8 mouse cellular contexts compared by ENCODE assay signal in the genomic region with DNA sequence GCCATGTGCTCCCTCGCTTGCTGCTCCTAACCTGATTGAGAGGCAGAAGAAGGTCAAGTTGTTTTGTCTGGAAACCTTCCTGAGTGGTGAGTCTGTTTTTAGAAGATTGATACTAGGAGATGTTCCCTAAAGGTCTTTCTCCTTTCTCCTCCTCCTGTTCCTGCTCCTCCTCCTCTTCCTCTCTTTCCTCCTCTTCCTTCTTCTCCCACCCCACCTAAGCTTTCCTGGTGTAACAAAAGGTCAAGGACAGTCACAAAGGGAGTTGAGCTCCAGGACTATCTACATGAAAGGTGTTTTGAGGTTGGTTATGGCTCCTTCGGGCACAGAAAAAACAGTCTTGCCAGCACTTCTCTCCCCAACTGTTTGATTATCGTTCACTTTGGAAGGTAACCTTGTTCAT. TPM values are rescaled to one million over a fixed set of nuclear protein-coding genes. Genes with fewer than 3 reads are reported as not detected.
DNase-seq lines count a peak whose midpoint lies in the region; ATAC-seq and TF ChIP-seq lines count a peak whose summit lies in the region.
"Had no signal": no experiment of that assay in that cellular context is flagged by ENCODE, and none has a peak within 500 bp of the region (broad histone marks: within the 10 kb centered on the region; RNA-seq: fewer than 3 reads in every experiment).

TSS of gene A130010J15Rik (plus strand) at position 301 of the 400 bp plus-strand sequence.

- no peak for TF ChIP-seq CTCF in kidney, postnatal 0 days (IDR thresholded peaks at IDR 0.05; ENCODE audit: low read depth)

- no peak within 1 kb of the TSS for H3K4me2 ChIP-seq in kidney, postnatal 0 days (ENCODE audit: low read length)
- no peak within 1 kb of the TSS for H3K4me2 ChIP-seq in embryonic facial prominence, embryonic 12.5 days (replicated peaks)
- H3K4me2 ChIP-seq in midbrain, embryonic 15.5 days, result no peak within 1 kb of the TSS

- no peak for ATAC-seq in kidney, postnatal 0 days (replicated peaks; ENCODE audit: low FRiP score, low read depth)
- no peak for ATAC-seq in embryonic facial prominence, embryonic 12.5 days (ENCODE audit: insufficient number of reproducible peaks, insufficient read depth, low FRiP score, low TSS enrichment)
- no peak for ATAC-seq in hematopoietic stem cell, adult 5-6 weeks (replicated peaks in 1 of 2; ENCODE audit: insufficient read depth in 1 of 2, low FRiP score in 2 of 2, low TSS enrichment in 1 of 2, low read depth in 1 of 2, poor library complexity in 2 of 2, severe bottlenecking in 2 of 2)
- no peak for ATAC-seq in midbrain, embryonic 15.5 days (replicated peaks)

- 94% methylated on average over 3 of the region's 3 CpGs for WGBS in kidney, postnatal 0 days
- 91% methylated on average over 3 of the region's 3 CpGs for WGBS in embryonic facial prominence, embryonic 12.5 days
- WGBS in midbrain, embryonic 15.5 days, result 89% methylated on average over 3 of the region's 3 CpGs

- H3K27ac ChIP-seq in kidney, postnatal 0 days, result no peak within 1 kb of the TSS; the same call in 1 of the 2 replicates
- H3K27ac ChIP-seq in embryonic facial prominence, embryonic 12.5 days, result no peak within 1 kb of the TSS
- H3K27ac ChIP-seq in midbrain, embryonic 15.5 days, result no peak within 1 kb of the TSS

- H3K36me3 ChIP-seq in kidney, postnatal 0 days (ENCODE audit: insufficient read depth, low read length), result peaks cover 11% of the 10 kb centered on the region; the same call in 1 of the 2 replicates
- H3K36me3 ChIP-seq in embryonic facial prominence, embryonic 12.5 days, result no peaks in the 10 kb centered on the region
- no peaks in the 10 kb centered on the region for H3K36me3 ChIP-seq in midbrain, embryonic 15.5 days (replicated peaks)

- no peaks in the 10 kb centered on the region for H3K9me3 ChIP-seq in kidney, postnatal 0 days (replicated peaks; ENCODE audit: low read length)
- H3K9me3 ChIP-seq in embryonic facial prominence, embryonic 12.5 days, result no peaks in the 10 kb centered on the region
- no peaks in the 10 kb centered on the region for H3K9me3 ChIP-seq in midbrain, embryonic 15.5 days

- H3K9ac ChIP-seq in kidney, postnatal 0 days (ENCODE audit: low read depth, low read length), result no peak within 1 kb of the TSS
- no peak within 1 kb of the TSS for H3K9ac ChIP-seq in embryonic facial prominence, embryonic 12.5 days
- H3K9ac ChIP-seq in midbrain, embryonic 15.5 days, result no peak within 1 kb of the TSS

- DNase-seq in kidney, postnatal 0 days (ENCODE audit: low spot score), result no peak
- no peak for DNase-seq in kidney, adult 8-10 months
- DNase-seq in left cerebral cortex, postnatal 36 days (ENCODE audit: low spot score in 2 of 2), result no peak
- no peak for DNase-seq in MN1 (ENCODE audit: low spot score)
- DNase-seq: spleen, adult 18-20 months had no signal

- intact Hi-C loops in left cerebral cortex, postnatal 36 days (cut with DNase I), result no loop called here

- peaks cover 2% of the 10 kb centered on the region; the same call in 1 of the 2 replicates for H3K4me1 ChIP-seq in kidney, postnatal 0 days (replicated peaks; ENCODE audit: insufficient read depth, low read length)
- peaks cover 6% of the 10 kb centered on the region for H3K4me1 ChIP-seq in embryonic facial prominence, embryonic 12.5 days
- peaks cover 10% of the 10 kb centered on the region for H3K4me1 ChIP-seq in midbrain, embryonic 15.5 days

- no peaks in the 10 kb centered on the region for H3K27me3 ChIP-seq in kidney, postnatal 0 days (ENCODE audit: insufficient read depth, low read length)
- no peaks in the 10 kb centered on the region for H3K27me3 ChIP-seq in embryonic facial prominence, embryonic 12.5 days
- H3K27me3 ChIP-seq in midbrain, embryonic 15.5 days (replicated peaks), result no peaks in the 10 kb centered on the region; the same call in 1 of the 2 replicates

- H3K4me3 ChIP-seq in kidney, postnatal 0 days (replicated peaks; ENCODE audit: low read depth, low read length), result no peak within 1 kb of the TSS
- H3K4me3 ChIP-seq in embryonic facial prominence, embryonic 12.5 days, result no peak within 1 kb of the TSS
- no peak within 1 kb of the TSS for H3K4me3 ChIP-seq in midbrain, embryonic 15.5 days

RNA-seq across cellular contexts. Expression of gene A130010J15Rik, which starts in this region (rescaled TPM):
- 10.7 and 12.5 TPM in 2 replicates for polyA plus RNA-seq in kidney, postnatal 0 days (2015; fragmentation: Nextera tagmentation; extraction: Ambion mirVana)
- 16.3 and 18.1 TPM in 2 replicates for polyA plus RNA-seq in embryonic facial prominence, embryonic 12.5 days (2016; fragmentation: Nextera tagmentation; extraction: Ambion mirVana)
- 11.8 and 17.6 TPM in 2 replicates for total RNA-seq in hematopoietic stem cell, adult 5-6 weeks (2017)
- 11.4 and 12.8 TPM in 2 replicates for polyA plus RNA-seq in midbrain, embryonic 15.5 days (2015; fragmentation: Nextera tagmentation; extraction: Ambion mirVana)
- total RNA-seq in left cerebral cortex, postnatal 36 days (2021), result 1 to 10 TPM; 2.6 to 3.2 TPM
